Mouse (Mus musculus) myocyte (in vitro differentiated cells): Measurements from ENCODE around the gene Kdm6b.

Source experiments
- MAX ChIP-seq: IDR thresholded peaks from one replicate; pipeline ENCODE4 v1.6.1; 2011; ENCODE audit warnings: low read depth, mild to moderate bottlenecking, control low read depth
- MYOD1 ChIP-seq, 3 experiments: IDR thresholded peaks; one replicate each; pipeline ENCODE4 v1.6.1; 2011; ENCODE audit warnings: control low read depth in 2 of 3, low read depth in 2 of 3, mild to moderate bottlenecking in 2 of 3, moderate library complexity in 1 of 3; ENCODE audit not compliant: insufficient read length in 2 of 3, control insufficient read depth in 1 of 3
- MYOG ChIP-seq, 3 experiments: IDR thresholded peaks; one replicate each; pipeline ENCODE4 v1.6.1; 2011; ENCODE audit warnings: control low read depth in 2 of 3, low read depth in 2 of 3, mild to moderate bottlenecking in 2 of 3; ENCODE audit not compliant: insufficient read length in 2 of 3, control insufficient read depth in 1 of 3, insufficient read depth in 1 of 3
- TCF12 ChIP-seq: IDR thresholded peaks from one replicate; pipeline ENCODE4 v1.6.1; 2011; ENCODE audit warnings: mild to moderate bottlenecking, control low read depth; ENCODE audit not compliant: poor library complexity, insufficient read depth, severe bottlenecking
- TCF3 ChIP-seq: IDR thresholded peaks from one replicate; pipeline ENCODE4 v1.6.1; 2011; ENCODE audit warnings: low read depth, control low read depth; ENCODE audit not compliant: insufficient read length

DNA sequence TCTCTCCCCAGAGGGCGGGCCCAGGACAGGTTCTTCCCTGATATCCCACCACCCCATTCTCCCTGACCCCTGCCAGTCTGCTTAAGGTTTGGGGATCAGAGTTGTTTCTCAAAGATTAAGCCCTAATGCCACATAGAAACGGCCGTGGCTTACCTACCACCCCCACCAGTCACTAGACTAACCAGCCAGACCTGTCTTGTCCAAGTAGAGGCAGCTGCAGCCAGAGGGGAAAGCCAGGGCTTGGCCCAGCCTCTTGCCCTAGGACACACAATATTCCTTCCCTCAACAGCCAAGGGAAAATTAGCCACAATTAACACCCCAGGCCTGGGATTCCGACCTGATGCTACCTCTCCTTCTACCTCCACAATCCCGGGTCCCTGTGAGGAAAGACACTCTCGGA is 47.8 kb downstream of the Kdm6b start:
- TF ChIP-seq MYOG (IDR thresholded peaks at IDR 0.05; ENCODE audit: control insufficient read depth in 1 of 3, insufficient read depth in 1 of 3, insufficient read length in 2 of 3, low read depth in 2 of 3) (no peak), MYOD1 (IDR thresholded peaks at IDR 0.05; ENCODE audit: control insufficient read depth in 1 of 3, insufficient read length in 2 of 3, low read depth in 2 of 3) (peak in 1 of 3 experiments; percentile 18), TCF12 (no peak), TCF3 (no peak), MAX (no peak)
